Mouse (Mus musculus): ENCODE results near the gene Lrrc28. TPM values are rescaled to one million over a fixed set of nuclear protein-coding genes. Genes with fewer than 3 reads are reported as not detected.
A peak's percentile ranks its signal among the peaks of the same experiment; 100 is the strongest.

Gene Lrrc28
- polyA plus RNA-seq, 1 experiment from 2014 or later, result 13.4 TPM

GRCm38 (mm10) chr7:67503281-67504010 lies 141.6 kb downstream of the Lrrc28 start:
- H3K9ac ChIP-seq (replicated peaks; ENCODE audit: low read depth), result no peak overlapping the region
- no peak overlapping the region for H3K4me2 ChIP-seq (replicated peaks; ENCODE audit: low read depth, low read length)
- 44% methylated on average over 7 of the region's 7 CpGs for WGBS
- no peaks in the 10 kb centered on the region for H3K36me3 ChIP-seq (ENCODE audit: insufficient read depth, low read length)
- no peak overlapping the region for H3K4me3 ChIP-seq (ENCODE audit: low read depth, low read length)
- no peaks in the 10 kb centered on the region for H3K27me3 ChIP-seq (replicated peaks; ENCODE audit: insufficient read depth, low read length)
- no peak for TF ChIP-seq CTCF (IDR thresholded peaks at IDR 0.05)
- no peak for TF ChIP-seq EP300 (IDR thresholded peaks at IDR 0.05)
- ATAC-seq (no peak), DNase-seq (ENCODE audit: low spot score) (no peak)
- no peaks in the 10 kb centered on the region for H3K4me1 ChIP-seq (ENCODE audit: insufficient read depth, low read depth, low read length)
- H3K27ac ChIP-seq (ENCODE audit: low read length), result no peak overlapping the region
- H3K9me3 ChIP-seq (ENCODE audit: low read length), result no peaks in the 10 kb centered on the region

- H3K9ac ChIP-seq (replicated peaks; ENCODE audit: low read depth), result no peak overlapping the region
- no peak for ATAC-seq
- no peak overlapping the region for H3K4me2 ChIP-seq (replicated peaks; ENCODE audit: low read depth, low read length)
- H3K4me3 ChIP-seq (ENCODE audit: low read depth, low read length), result no peak overlapping the region
- H3K27ac ChIP-seq (ENCODE audit: low read length), result no peak overlapping the region
- no peak for TF ChIP-seq EP300 (IDR thresholded peaks at IDR 0.05)
- no peak for TF ChIP-seq CTCF (IDR thresholded peaks at IDR 0.05)
- no peaks in the 10 kb centered on the region for H3K36me3 ChIP-seq (ENCODE audit: insufficient read depth, low read length)
- no peak for DNase-seq (ENCODE audit: low spot score)
- no peaks in the 10 kb centered on the region for H3K9me3 ChIP-seq (ENCODE audit: low read length)
- 51% methylated on average over 4 of the region's 4 CpGs for WGBS
- H3K4me1 ChIP-seq (ENCODE audit: insufficient read depth, low read depth, low read length), result no peaks in the 10 kb centered on the region
- H3K27me3 ChIP-seq (replicated peaks; ENCODE audit: insufficient read depth, low read length), result no peaks in the 10 kb centered on the region
Observed at GRCm38 (mm10) chr7:67502631-67503030, 142.4 kb downstream of the Lrrc28 start.

- no peak overlapping the region for H3K4me2 ChIP-seq (replicated peaks; ENCODE audit: low read depth, low read length)
- H3K36me3 ChIP-seq (ENCODE audit: insufficient read depth, low read length), result no peaks in the 10 kb centered on the region
- no peak overlapping the region for H3K4me3 ChIP-seq (ENCODE audit: low read depth, low read length)
- H3K27ac ChIP-seq (ENCODE audit: low read length), result no peak overlapping the region
- 81% methylated on average over 5 of the region's 5 CpGs for WGBS
- H3K4me1 ChIP-seq (ENCODE audit: insufficient read depth, low read depth, low read length), result no peaks in the 10 kb centered on the region
- no peaks in the 10 kb centered on the region for H3K9me3 ChIP-seq (ENCODE audit: low read length)
- no peak overlapping the region for H3K9ac ChIP-seq (replicated peaks; ENCODE audit: low read depth)
- ATAC-seq, result no peak
- TF ChIP-seq CTCF (IDR thresholded peaks at IDR 0.05) (no peak), EP300 (IDR thresholded peaks at IDR 0.05) (no peak)
- no peak for DNase-seq (ENCODE audit: low spot score)
- H3K27me3 ChIP-seq (replicated peaks; ENCODE audit: insufficient read depth, low read length), result no peaks in the 10 kb centered on the region
Observed at GRCm38 (mm10) chr7:67500878-67501277, 144.2 kb downstream of the Lrrc28 start.

GRCm38 (mm10) chr7:67500076-67500828 lies 144.8 kb downstream of the Lrrc28 start:
- H3K36me3 ChIP-seq (ENCODE audit: insufficient read depth, low read length), result no peaks in the 10 kb centered on the region
- no peaks in the 10 kb centered on the region for H3K4me1 ChIP-seq (ENCODE audit: insufficient read depth, low read depth, low read length)
- DNase-seq (ENCODE audit: low spot score) (no peak), ATAC-seq (no peak)
- no peaks in the 10 kb centered on the region for H3K9me3 ChIP-seq (ENCODE audit: low read length)
- TF ChIP-seq CTCF (IDR thresholded peaks at IDR 0.05), result no peak
- TF ChIP-seq EP300 (IDR thresholded peaks at IDR 0.05), result no peak
- H3K27ac ChIP-seq (ENCODE audit: low read length), result no peak overlapping the region
- H3K4me3 ChIP-seq (ENCODE audit: low read depth, low read length), result no peak overlapping the region
- no peak overlapping the region for H3K9ac ChIP-seq (replicated peaks; ENCODE audit: low read depth)
- WGBS, result 62% methylated on average over 11 of the region's 11 CpGs
- no peak overlapping the region for H3K4me2 ChIP-seq (replicated peaks; ENCODE audit: low read depth, low read length)
- no peaks in the 10 kb centered on the region for H3K27me3 ChIP-seq (replicated peaks; ENCODE audit: insufficient read depth, low read length)

- Histone ChIP-seq H3K27me3 (replicated peaks; ENCODE audit: insufficient read depth, low read length) (no peaks in the 10 kb centered on the region), H3K27ac (ENCODE audit: low read length) (no peak overlapping the region), H3K9ac (replicated peaks; ENCODE audit: low read depth) (no peak overlapping the region), H3K4me2 (replicated peaks; ENCODE audit: low read depth, low read length) (no peak overlapping the region), H3K9me3 (ENCODE audit: low read length) (no peaks in the 10 kb centered on the region), H3K4me3 (ENCODE audit: low read depth, low read length) (no peak overlapping the region), H3K36me3 (ENCODE audit: insufficient read depth, low read length) (no peaks in the 10 kb centered on the region), H3K4me1 (ENCODE audit: insufficient read depth, low read depth, low read length) (no peaks in the 10 kb centered on the region)
- TF ChIP-seq CTCF (IDR thresholded peaks at IDR 0.05) (no peak), EP300 (IDR thresholded peaks at IDR 0.05) (no peak)
- 75% methylated on average over 7 of the region's 7 CpGs for WGBS
- DNase-seq (ENCODE audit: low spot score), result no peak
- no peak; the same call in 1 of the 2 replicates for ATAC-seq
Observed at GRCm38 (mm10) chr7:67499516-67499915, 145.6 kb downstream of the Lrrc28 start.

- DNase-seq (ENCODE audit: low spot score), result peak; percentile 23
- WGBS, result 57% methylated on average over 9 of the region's 9 CpGs
- ATAC-seq, result peak; percentile 75
- Histone ChIP-seq H3K27ac (ENCODE audit: low read length) (no peak overlapping the region), H3K4me2 (replicated peaks; ENCODE audit: low read depth, low read length) (no peak overlapping the region), H3K4me3 (ENCODE audit: low read depth, low read length) (no peak overlapping the region), H3K27me3 (replicated peaks; ENCODE audit: insufficient read depth, low read length) (no peaks in the 10 kb centered on the region), H3K9me3 (ENCODE audit: low read length) (no peaks in the 10 kb centered on the region), H3K4me1 (ENCODE audit: insufficient read depth, low read depth, low read length) (no peaks in the 10 kb centered on the region), H3K9ac (replicated peaks; ENCODE audit: low read depth) (no peak overlapping the region), H3K36me3 (ENCODE audit: insufficient read depth, low read length) (no peaks in the 10 kb centered on the region)
- TF ChIP-seq CTCF (IDR thresholded peaks at IDR 0.05) (no peak), EP300 (IDR thresholded peaks at IDR 0.05) (no peak)
Observed at GRCm38 (mm10) chr7:67493795-67494687, 151.0 kb downstream of the Lrrc28 start.
